Mouse (Mus musculus) megakaryocyte, embryonic 14.5 days (primary cell): Measurements from ENCODE around the gene Rpl15.

Experiments
- FLI1 ChIP-seq: IDR thresholded peaks from 2 replicates; pipeline ENCODE4 v1.6.1; 2012; ENCODE audit warnings: low read length, inconsistent platforms, mixed read lengths
- GATA1 ChIP-seq: IDR thresholded peaks from 3 replicates; pipeline ENCODE4 v1.6.1; 2012; ENCODE audit warnings: mixed read lengths, low read length, inconsistent platforms, borderline replicate concordance

DNA sequence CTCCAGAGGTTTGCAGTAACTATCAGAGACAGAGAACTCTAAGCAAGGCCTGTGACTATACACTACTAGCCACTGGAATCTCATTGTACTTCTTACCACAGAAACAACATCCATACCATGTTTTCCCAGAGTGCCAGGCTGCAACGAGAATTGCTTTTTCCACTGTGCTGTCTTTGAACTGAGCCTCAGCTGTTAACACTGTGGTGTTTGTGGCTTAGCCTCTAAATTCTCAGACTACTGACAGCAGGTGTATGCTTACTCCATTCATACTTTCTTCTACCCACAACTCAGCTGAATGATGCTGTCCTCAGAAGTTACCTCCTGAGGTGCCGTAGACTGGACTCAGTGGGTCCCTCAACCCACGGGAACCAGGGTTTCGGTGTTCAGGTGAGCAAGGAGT is 29.4 kb downstream of the Rpl15 start:
- TF ChIP-seq GATA1: no peak
- TF ChIP-seq FLI1: no peak
